Mouse (Mus musculus): ENCODE measurements around the gene Ntm. TPM values are rescaled to one million over a fixed set of nuclear protein-coding genes. Genes with fewer than 3 reads are reported as not detected.

Ntm gene
- polyA plus RNA-seq, 2 experiments from 2014 or later = not detected

DNA sequence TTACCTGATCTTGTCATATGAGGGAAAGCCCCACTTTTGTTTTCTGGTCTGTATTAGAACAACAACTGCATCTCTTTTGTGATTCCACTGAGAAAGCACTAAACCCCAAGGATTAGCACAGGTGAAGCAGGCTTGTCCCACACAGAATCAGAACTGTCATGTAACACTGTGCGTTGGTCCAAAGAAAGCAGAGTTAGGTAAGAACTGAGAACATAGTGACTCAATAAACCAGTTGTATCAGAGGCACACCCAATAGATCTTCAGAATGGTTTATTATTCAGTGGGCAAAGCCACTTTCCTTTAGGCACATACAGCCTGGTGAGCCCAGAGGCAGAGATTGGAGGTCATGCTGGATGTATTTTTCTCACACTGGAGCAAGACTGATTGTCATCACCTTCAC, 556.9 kb downstream of the Ntm start:
- no peak for ATAC-seq

DNA sequence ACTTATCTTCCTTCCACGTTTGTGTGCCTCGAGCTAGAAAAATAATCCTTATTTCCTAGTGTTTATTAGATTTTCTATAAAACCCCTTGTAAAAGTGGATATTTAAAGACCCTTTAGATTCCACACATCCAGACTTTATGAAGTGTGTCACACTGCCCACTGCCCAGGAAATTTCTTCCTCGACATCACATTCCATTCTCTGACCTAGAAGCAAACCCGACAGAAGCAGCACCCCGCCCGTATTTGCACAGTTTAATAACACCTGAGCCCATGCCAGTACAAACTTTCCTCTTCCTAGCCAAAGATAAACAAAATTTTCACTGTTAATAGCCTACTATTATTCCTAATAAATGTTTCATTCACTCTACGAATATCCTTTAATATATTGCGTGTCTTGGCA, 562.8 kb downstream of the Ntm start:
- no peak for ATAC-seq

DNA sequence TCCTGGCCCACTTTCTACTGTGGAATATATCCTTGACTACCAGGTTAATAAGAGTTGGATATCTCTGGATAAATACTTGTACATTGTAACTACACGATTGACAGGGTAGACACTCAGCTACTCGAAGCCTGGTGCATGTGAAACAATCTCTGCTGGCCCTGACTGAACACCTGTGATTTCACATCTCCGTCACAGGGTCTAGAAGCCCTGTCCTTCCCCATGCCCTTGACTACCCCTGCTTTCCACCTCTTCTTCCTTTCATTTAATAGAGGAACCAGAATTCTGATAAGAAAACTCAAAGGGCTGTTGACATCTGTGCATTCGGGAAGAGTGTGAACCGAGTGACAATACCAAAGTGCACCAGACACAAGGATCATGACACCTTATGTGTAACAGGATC, 566.8 kb downstream of the Ntm start:
- no peak for ATAC-seq

DNA sequence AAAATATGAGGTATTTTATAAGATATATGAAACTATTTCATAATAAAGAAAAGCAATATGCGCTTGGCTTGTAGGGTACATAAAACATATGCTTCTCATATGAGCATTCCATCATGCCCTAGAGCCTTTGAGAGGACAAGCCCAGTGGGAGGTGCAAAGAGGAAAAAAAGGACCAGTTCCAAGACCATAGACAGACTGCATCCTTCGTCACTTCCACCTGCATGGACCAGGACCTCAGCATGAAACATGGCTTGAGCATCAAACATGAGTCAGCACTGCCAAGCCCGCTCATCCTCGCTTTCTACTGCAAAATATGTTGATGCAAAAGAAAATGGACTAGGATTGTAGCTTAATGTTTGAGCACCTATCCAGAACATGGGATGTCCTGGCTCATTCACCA, 569.8 kb downstream of the Ntm start:
- no peak for ATAC-seq

DNA sequence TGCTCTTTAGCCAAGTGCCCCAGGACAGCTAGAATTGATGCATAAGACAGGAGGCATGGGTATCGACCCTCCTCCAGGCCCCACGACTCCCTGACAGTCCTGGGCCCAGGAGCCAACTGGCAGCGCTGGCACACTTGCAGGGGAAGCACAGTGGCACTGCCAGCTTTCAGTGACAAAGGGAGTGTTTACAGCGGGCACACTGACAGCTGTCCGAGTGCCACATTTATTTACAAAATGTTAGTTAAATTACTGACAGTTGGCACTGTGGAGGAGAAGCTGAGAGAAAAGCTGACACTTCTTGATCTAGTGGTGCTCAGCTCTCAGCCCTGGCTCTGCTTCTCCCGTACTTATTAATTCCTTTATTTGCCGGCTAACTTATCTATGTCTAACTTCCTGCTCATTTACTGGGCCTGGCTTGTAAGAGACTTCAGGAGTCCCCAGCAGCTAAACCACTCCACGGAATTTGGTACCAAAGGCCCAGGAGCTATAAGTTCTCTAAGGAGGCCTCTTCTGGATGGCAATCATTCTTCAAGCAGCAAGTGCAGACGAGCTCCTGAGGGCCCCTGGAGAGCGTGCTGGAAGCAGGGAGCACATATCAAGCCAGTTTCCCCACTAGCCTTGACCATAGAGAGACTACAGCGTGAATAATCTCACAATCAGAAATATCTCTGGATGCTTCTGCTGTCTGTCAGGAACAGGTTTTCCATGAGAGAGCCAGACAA, 572.0 kb downstream of the Ntm start:
- no peak for ATAC-seq

DNA sequence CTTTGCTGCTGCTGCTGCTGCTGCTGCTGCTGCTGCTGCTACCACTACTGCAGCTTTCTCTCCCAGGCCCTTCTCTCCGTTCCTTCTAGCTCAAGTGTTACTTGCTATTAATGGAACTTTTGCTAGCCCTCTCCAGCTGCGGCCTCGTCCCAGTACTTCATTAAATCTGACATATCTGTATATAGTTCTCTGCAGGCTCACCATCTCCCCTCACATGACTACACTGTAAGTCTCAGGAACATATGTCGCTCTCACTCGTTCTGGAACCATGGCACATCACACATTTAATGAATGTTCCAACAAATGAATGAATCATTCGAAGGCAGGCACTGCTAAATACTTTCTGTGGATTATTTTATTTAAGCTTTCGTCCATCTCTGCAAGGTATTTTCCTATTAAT, 573.7 kb downstream of the Ntm start:
- no peak for ATAC-seq

DNA sequence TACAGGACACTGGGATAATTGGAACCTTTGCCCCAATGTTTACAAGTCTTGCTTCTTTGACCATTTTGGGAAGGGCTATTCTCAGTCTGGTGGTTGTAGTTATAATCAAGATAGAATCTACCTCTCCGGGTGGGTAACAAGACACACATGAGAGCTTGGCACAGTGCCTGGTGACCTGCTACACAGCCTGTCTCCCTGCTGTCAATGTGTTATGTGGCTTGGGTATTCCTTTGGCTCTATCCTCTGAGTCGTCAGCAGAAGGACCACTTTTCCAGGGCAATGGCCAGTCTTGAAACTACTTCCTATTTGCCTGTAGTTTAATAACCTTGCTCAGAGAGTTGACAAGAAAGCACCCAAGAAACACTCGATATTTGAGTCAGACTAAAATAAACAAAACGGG, 575.8 kb downstream of the Ntm start:
- ATAC-seq = no peak

DNA sequence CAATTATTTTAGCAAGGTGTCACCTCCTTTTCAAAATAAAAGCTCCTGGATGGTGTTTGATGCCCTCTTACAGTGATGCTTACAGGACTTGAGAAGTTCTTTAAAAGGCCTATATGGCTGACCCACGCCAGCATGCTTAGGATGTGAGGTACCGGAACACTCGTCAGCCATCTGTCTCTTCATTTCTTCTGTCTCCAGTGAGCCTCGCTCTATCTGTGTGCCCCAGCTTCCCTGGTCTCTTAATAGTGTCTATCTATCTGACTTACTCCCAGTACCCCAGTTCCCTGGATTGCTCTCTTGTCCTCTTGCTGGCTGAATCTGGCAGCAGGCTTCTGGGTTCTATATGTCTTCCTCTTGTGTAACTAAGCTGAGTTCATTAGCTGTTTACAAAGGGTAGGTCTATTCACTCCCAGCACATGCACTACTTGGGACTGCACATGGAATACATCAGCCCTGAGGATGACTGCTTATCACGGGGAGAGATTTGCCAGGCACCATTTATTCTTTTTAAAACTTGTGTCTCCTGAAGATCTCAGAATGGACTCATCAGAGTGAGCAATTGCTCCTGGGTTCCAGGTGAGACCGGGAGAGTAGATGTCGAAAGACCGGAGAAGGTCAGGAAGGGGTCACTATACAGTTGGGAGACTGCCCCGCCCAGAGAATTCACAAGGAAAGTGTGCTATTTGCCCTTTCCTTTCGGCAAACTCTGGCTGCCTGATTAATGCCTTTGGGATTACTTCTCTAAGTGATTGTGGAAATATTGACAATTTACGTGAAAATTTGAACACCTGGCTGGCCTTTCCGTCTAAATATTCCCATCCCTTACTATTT, 585.6 kb downstream of the Ntm start:
- no peak for ATAC-seq

DNA sequence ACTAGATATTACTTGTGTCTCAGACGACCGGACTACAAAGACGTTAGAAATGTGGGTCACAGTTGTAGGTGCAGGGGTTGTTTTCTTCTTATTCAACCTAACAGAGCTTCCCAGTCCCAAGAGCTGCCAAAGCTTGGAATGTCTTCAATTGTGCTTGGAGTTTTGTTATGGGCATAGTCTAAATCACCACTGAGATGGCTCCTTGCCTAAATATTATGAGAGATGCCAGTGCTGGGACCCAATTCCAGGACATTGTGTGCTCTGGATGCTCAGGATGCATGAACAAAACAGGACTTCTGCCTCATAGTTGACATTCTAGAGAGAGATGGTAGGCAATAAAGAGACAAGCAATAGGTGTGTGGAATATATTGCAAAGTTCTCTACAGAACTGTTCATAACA, 591.6 kb downstream of the Ntm start:
- ATAC-seq = no peak

DNA sequence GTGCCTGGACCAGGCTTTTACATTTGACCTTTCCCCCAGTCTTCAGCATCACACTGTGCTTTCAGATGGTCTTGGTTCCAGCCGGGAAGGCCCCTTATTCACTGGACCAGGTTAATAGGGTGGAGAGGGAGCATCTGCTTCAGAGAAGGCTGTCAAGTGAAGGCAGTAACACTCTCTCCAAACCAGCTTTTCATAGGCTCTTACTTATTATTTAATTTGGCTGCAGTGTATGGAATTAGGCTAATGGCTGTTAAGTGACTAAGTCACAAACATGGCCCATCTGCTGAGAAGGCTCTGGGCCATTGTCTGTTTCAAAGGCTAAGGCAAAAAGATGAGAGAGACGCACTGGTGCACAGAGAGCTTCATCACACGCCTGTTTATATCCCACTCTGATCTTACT, 593.3 kb downstream of the Ntm start:
- ATAC-seq = no peak

DNA sequence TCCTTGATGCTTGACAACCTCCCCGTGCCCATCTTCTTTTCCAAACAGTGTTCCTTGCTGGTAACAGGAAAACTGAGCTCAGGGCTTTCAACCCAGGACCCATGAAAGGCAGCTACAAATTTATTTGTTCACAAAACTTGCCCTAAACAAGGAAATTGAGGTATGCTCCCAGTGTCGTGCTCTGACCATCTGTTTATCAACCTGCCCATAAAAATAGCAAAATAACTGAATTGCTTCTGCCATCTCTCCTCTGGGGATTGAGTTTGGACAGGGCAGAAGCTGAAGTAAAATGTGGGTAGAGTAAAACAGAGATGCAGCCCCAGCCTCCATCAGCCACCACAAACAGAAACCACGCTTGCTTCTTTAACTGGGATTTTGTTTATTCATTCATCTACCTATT, 594.6 kb downstream of the Ntm start:
- ATAC-seq = no peak

DNA sequence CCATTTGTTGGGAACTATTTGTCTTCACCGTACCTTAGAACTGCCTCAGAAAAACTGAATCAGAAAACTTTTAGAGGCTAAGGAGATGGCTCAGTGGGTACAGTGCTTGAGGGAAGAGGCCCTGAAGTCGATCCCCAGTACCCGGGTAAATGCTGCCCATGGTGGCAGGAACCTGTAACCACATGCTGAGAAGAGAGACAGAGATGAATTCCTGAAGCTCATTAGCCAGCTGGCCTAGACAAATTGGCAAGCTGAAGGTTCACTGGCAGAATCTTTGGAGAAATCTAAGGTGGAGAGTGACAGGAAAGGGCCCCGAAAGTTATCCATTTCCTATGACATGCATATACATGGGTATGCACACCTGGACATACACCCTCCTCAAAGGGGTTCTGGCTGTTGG, 605.1 kb downstream of the Ntm start:
- ATAC-seq = no peak

DNA sequence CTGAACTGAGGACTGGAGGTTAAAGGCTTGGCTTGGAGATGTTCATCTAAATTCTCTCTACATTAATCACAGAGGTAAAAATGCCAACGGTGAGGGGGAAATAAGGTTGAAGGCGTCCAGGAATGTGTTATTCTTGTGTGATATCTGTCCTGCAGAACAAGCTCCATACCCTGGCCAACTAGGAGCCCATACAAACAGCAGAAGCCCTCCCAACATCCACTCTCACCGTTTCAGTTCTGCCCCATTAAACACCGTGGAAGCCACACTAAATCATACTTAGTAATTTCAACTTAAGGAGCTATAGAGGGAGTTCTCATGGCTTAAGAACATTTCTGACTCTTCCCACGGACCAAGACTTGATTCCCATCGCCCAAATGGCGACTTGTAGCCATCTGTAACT, 620.6 kb downstream of the Ntm start:
- ATAC-seq = no peak

DNA sequence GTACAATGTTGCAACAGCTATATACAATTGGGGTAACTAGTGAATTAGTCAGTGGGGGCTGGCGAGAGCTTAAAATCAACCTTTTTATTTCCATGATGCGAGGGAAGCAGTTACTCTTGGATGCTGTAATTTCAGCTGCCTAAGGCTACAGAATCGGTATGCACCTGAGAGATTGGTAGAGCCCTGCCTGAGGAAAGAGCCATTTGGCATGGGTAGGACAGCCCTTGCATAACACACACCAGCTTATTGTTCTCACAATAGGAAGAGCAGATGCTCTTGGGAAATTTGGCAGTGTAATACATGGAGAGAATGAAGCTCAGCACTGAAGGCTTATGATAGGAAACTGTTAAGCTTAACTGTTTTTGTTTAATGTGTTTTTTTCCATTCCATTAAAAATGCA, 621.6 kb downstream of the Ntm start:
- no peak for ATAC-seq

DNA sequence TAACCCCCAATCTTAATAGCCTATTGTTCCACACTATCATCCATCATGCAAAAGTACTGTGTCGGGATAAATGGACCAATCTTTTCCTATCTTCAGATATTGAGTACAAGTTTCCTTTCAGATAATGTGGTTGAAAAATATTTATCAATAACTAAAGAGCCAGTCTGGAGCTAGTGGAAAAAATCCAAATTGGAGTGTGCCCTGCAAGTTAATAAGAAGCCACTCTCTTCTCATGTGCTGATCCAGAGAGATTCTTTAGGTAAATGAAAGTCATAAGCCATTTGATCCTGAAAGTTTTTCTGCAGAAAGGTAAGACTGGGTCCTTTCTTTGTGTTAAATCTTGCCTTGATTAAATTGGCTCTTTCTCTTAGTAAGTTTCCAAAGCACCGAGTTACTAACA, 627.3 kb downstream of the Ntm start:
- no peak for ATAC-seq

DNA sequence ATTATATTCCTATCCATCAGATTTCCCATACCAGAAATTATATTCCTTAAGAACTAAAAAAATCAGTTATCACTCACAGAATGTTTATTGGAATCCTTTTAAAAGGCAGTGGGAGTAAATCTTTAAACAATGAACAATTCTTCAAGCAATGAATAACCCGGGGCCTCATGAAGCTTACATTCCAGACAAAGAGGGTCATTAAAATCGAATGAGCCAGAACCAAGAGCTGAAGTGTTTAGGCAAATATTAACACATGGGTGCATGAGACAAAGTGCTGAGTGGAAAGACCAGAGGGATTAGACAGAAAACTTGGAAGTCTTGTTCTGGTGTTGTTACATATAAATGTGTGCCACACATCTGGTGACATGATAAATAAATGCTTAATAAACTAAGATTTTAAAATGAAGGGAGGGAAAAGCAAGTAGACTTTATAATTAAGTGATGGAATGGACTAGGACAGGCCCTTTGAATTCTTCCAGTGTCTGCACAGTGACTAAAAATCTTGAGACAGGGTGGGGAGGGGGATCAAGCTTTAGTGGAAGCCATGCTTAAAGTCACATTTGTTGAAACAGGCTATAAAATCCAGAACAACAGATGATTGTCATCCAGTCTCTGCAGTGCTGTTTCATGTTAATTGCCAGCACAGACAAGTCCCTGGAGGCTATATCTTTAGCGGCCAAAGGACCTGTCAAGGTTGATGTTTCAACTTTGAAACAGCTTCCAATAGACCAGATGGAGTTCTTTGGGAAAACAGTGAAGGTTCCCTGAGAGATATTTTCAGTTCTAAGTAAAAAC, 630.4 kb downstream of the Ntm start:
- ATAC-seq = no peak

DNA sequence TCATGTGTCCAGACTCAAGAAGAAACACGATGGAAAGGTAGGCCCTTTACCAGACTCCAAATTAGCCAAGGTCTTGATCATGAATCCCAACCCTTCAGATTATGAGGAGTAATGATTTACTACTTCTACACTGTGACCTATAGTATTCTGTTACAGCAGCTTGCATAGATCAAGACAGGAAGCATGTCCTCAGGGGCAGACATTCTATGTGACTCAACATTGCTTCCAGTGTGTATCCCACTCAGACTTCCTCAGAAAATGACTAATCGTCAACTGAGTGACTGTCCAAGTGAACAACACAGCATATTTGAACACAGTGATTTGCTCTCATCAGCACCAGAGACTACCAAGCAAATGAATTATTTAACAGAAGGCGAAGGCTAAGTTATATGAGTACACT, 632.5 kb downstream of the Ntm start:
- no peak for ATAC-seq

DNA sequence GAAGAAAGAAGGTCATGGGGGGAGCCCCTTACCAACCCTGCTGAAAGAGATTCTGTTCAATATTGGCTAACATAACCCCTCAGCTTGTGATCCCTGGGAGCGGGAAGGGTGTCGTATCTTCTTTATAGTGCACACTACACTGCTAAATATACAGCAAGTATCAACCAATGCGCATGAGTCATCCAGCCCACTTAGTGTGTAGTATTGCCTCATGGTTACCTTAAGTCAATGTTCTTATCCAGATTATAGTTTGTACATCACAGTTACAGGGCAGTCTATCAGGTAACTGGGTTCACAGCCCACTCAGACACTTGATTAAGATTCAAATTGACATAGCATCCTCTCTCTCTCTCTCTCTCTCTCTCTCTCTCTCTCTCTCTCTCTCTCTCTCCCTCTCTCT, 636.7 kb downstream of the Ntm start:
- no peak for ATAC-seq

DNA sequence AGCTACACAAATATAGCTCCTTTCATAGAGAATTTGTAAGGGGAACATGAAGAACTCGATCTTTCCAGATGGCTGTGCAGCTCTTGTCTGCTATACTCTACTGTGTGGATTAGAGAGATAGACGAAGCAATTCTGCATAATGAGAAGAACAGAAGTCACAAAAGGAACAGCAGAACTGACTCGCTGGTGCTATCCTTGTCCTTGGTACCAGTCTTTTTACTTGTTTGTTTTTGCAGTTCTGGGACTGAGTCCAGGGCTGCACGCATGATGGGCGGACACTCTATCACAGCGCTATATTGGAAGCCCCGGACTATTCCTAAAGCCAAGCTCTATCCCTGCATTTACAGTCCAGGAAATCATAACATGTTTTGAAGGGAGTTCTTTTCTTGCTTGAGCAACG, 637.8 kb downstream of the Ntm start:
- no peak for ATAC-seq

DNA sequence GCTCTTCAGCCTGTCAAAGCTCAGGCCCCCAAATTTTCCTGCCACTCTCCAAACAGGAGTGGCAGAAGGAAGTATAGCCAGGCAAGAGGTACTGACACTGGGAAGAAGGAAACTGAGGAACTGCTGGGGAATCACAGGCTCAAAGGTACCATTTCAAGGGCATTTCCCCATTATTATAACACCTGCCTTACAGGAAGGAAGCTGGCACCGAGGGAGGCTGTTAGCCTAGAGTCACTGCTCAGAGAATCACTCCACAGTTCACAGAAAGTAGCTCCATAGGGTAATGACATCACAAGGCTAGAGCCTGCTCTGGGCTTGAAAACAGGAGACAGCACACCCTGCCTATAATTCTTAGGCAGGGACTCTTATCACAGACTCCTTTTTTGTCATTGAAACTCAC, 643.7 kb downstream of the Ntm start:
- no peak for ATAC-seq

DNA sequence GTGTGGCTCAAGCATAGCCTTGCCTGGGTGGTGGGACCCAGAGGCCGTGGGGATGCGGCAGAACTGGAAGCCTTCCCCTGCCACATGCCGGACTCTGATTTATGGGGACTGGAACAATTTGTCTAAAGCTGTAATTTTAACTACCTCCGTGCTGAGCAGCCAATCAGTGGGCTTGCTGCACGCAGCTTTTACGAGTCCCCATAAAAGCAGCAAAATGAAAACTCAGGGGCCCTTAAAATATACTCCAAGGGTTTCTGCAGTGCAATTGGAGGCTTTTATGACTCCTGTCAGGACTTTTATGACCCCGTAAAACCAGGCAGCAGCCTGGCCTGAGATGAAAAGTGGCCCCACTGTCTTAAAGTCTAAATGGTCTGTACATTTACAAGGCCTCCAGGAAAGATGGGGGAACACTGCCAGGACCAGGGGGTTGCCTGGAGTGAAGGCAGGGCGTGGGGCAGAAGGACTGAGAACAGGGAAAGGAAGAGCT, 644.2 kb downstream of the Ntm start:
- ATAC-seq = no peak

DNA sequence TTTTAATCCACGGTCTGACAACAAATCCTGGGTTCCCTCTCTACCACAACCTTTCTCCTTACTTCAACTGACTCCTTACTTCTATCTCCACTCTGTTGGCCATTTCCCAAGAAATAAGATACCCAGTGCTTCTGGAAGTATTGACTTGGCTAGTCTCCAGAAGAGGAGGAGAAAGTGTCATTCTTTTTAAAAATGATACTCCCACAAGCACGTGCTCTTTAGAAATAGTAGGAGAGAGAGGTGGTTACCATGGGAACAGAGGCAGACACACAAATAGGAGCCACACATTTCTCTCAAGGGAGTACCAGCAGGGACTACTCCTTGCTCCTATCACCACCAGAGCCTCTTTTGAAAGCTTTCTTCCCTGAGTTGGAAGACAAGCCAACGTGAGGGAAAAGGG, 645.3 kb downstream of the Ntm start:
- ATAC-seq = no peak

DNA sequence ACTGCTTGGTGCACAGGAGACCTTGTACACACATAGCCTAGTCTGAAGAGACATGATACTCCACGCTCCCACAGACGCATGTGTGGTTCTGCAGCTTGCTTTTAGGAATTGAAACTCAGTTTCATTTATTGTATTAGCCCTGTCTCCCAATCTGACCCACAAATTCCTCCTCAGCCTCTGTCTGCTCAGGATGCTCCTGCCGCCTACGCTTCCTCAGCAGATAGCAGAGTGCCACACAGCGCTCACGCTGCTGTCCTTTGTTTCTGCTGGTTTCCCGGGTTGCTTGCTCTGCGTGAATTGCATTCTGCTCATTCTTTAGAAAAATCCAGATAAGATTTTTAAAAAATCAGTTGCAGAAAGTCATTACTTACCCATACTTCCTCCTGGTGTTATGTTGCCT, 647.1 kb downstream of the Ntm start:
- ATAC-seq = no peak

DNA sequence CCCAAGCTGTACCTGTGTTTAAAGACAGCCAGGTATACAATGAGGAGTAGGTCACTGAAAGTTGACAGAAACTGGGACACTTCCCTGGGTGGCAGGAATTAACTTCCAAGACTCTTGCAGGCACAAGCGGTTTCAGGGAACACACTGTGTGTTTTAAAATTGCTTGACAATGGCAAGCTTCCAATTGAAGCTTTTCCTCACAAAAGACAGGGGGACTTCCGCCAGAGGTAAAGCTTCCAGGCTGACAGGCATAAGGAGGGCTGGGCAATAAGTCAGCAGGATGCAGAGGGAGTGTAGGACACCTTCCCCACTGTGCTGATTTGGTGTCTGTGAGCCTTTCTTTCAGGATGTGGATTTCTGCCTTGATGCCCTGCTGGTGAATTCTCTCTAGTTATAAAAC, 656.0 kb downstream of the Ntm start:
- no peak for ATAC-seq

Measured in CD4-positive, CD25-positive, alpha-beta regulatory T cell, adult 4 months (primary cell).